Mouse (Mus musculus) stomach, postnatal 0 days (tissue): Measurements from ENCODE around the gene Igtp.

ENCODE experiments used
- CTCF ChIP-seq: IDR thresholded peaks from 2 replicates; pipeline ENCODE4 v1.5.1; 2016; ENCODE audit warnings: antibody characterized with exemption, low read depth, mild to moderate bottlenecking, moderate library complexity
- EP300 ChIP-seq: optimal IDR thresholded peaks from 2 replicates; pipeline ENCODE3; 2016; ENCODE audit warnings: antibody characterized with exemption

GRCm38 (mm10) chr11:58168167-58168915 is 31.0 kb upstream of the Igtp start, which contains the start of gene Gemin5:
- TF ChIP-seq CTCF (peak; percentile 37; the same call in 1 of the 2 replicates), EP300 (no peak)
